Mouse (Mus musculus): Measurements from ENCODE around the gene Camk1d. TPM values are rescaled to one million over a fixed set of nuclear protein-coding genes. Genes with fewer than 3 reads are reported as not detected.

Gene Camk1d
- total RNA-seq, 2 experiments from 2014 or later, result 97.7 to 107 TPM

DNA sequence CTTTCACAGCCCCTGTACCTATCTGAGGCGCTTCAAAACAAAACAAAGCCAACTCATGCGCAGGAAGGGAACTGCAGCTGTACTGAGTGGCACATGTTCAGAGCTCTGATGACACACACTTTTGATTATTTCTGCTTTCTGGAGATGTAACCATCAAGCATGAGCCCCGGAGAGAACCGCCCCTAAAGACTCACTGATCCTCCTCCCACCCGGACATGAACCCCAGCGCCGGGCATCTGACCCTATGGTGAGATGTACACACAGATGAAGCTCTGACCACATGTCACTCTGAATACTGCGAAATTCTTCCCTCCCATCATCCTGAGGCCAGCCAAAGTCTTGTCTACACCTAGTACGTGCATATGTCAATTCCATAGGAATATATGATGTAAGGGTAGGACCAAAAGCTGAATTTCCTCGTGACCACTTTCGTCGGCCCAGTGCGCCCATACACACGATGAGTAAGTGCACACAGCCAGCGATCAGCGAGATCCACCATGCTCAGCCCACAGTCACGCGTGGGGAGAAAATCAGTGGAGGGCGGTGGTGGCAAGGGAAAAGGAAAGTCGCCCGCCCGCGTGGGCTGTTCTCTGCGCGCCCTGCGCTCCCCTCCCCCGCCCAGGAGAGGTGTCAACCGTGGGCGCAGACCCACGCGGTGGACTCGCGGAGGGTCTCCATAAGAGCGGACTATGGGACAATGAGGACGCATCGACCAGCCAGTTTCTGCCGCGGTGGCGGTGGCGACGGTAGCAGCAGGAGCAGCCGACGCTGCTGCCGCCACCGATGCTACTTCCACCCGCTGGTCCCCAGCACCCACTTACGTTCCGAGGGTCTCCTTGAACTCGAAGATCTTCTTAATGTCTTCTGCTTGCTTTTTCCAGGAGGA, 747 bp downstream of the Camk1d start:
- intact Hi-C loops (cut with DNase I), result loop anchor here (2.0 to 10.0 kb wide), 2 partner anchors 57 to 259 kb away; no protein-coding TSS in a partner anchor
- peak; percentile 56 to 57 for DNase-seq (ENCODE audit: low spot score in 2 of 2)

DNA sequence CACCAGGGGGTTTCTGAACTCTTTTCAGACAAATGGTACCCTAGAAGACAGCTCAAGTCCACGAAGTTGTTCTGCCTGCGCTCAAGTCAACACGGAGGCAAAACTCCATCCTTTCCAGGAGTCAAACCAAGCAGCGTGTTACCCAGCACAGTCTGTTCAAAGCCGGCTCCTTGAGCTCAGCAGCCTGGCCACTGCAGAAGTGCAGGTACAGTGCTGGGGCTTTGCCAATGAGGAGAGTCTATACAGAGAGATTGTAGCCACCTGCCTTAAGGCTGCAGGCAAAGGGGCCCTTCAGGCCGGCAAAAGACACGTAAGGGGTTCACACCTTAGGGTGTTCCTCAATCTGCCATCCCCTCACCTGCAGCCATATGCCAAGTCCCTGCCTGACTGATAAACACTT, 2.1 kb downstream of the Camk1d start:
- intact Hi-C loops (cut with DNase I), result loop anchor here (10.0 kb wide), 1 partner anchor 257 kb away; no protein-coding TSS in a partner anchor
- DNase-seq (ENCODE audit: low spot score in 2 of 2), result no peak

DNA sequence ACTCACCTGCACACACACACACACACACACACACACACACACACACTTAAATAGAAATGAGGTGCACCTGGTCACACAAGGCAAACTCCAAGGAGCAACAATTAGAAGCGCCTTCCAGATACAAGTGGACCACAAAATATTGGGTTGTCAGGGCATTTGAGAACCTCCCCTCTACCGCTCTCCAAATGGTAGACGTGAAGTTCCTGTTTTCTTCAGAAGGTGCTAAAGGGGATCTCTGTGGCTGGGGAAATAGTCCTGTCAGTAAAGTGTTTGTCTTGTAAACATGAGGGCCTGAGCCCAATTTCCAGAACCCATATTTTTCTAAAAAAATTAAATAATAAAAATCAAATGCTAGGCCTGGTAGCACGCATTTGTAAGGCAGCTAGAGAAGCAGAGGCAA, 4.4 kb downstream of the Camk1d start:
- intact Hi-C loops (cut with DNase I), result loop anchor here (10.0 kb wide), 1 partner anchor 255 kb away; no protein-coding TSS in a partner anchor
- no peak for DNase-seq (ENCODE audit: low spot score in 2 of 2)

DNA sequence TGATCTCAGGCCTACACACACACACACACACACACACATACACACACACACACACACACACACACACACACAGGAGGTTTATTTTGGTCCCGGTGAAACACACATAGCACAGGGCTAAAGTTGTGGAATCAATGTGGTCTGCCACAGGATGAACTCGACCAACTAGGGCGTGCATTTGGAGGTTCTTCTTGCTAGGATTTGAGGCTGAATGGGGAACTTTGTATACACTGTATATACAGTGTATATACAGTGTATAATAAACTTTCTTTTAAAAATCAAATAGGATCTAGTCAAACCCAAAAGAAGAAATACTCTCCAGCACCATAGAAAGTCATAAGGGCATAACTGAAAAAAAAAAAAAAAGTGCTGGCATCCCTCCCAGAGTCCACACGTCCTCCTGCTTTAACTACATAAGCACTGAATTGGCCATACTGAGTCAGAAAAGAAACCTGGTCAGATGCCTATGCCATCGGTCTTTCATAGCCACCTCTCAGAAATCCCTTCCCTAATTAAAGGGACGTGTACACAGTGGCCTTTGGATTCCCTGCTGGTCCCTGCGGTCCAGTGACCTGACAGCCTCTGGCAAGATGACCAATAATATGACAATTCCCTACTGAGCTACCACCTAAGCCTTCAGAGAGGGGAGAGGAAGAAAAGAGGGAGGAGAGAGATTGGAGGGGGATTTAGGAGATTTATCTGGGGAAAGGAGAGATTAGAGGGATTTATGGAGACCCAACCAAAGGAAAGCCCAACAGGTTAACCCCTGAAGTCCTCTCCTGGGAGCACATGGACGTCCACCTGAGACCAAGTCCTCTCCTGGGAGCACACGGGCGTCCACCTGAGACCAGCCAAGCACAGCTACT, 6.2 kb downstream of the Camk1d start:
- intact Hi-C loops (cut with DNase I), result no loop called here
- DNase-seq (ENCODE audit: low spot score in 2 of 2), result no peak

DNA sequence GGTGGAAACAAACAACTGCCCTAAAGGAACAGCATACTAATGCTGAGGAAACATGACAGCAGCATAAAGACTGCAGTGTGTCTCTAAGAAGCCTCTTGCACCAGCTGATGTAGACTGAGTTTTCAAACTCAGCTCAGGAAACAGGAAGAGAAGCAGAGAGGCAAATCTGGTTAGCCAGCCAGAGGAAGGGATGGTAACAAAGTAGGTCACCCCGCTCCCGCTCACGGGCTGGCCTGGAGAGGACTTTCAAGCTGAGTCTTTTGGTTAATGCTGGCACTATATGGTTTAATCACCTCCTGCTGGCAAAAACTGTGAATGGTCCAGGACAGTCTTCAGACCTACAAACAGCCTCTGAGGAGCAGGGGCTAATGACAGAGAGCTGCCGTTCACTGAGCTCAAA, 7.7 kb downstream of the Camk1d start:
- no peak for DNase-seq (ENCODE audit: low spot score in 2 of 2)
- intact Hi-C loops (cut with DNase I), result no loop called here

DNA sequence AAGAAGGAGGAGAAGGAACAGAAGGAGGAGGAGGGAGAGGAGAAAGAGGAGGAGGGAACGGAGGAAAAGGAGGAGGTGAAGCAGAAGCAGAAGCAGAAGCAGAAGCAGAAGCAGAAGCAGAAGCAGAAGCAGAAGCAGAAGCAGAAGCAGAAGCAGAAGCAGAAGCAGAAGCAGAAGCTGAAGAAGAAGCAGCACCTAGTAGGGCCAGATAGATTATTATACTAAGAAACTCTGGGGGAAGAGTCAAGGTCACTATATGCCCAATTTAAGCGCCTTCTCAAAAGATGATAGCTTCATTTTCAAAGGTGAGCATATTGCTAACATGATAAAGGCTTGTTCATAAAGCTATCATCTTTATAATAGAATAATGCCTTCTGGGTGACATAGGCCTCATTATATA, 11.9 kb downstream of the Camk1d start:
- intact Hi-C loops (cut with DNase I), result no loop called here
- no peak for DNase-seq (ENCODE audit: low spot score in 2 of 2)

DNA sequence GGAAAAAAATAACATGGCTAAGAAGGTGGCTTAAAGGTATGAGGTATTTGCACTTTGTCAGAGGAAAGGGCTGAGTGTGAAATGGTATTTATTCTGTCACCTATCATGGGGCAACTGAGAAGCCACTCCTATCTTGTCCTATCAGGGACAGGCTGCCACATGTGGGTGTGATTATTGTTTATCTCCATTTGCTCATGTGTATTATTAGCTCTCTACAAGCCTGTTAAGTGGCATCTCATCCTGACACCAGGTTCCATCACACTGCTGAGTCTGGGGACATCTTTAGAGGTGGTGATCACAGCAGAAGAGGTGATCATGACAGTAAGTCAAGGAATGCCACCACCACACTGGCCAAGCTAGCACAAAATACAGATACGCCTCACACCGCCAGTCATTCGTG, 13.4 kb downstream of the Camk1d start:
- DNase-seq (ENCODE audit: low spot score in 2 of 2), result no peak
- intact Hi-C loops (cut with DNase I), result no loop called here

DNA sequence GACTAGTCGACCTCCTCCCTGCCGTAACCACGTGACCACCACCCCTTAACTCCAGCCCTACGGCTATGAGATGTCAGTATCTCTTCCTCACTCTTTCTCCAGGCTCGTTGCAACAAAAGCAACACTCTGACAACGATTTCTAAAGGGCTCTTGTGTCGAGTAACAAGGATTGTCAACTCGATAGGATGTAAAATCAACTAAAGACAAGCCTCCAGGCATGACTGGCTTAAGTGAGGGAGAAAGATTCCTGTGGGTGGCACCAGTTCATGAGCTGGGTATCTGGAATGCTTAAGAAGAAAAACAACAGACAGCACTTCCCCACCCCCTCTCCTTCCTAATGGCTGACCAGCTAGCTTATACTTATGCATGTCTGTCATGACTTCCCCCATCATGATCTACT, 15.9 kb downstream of the Camk1d start:
- intact Hi-C loops (cut with DNase I), result no loop called here

DNA sequence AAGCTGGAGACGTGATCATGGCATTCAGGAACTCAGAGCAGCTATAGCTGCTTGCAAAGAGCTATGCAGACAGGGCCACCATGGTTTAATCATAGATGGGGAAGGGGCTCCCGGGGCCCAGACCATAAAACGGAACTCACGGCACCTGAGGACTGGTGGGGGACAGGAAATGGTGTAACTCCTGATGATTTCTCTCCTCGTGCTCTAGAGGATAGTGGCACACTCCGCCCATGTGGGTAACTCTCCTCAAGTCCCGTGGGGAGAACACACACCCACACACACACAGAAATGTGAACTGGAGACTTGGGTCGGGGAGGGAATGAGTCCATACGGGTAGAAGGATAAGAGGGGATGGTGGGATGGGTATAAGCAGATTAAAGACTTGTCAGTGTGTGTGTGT, 20.2 kb downstream of the Camk1d start:
- intact Hi-C loops (cut with DNase I), result no loop called here
- no peak for DNase-seq (ENCODE audit: low spot score in 2 of 2)

More for the DNA sequence above, 15.9 kb downstream of the Camk1d start:
- DNase-seq (ENCODE audit: low spot score in 2 of 2), result no peak

DNA sequence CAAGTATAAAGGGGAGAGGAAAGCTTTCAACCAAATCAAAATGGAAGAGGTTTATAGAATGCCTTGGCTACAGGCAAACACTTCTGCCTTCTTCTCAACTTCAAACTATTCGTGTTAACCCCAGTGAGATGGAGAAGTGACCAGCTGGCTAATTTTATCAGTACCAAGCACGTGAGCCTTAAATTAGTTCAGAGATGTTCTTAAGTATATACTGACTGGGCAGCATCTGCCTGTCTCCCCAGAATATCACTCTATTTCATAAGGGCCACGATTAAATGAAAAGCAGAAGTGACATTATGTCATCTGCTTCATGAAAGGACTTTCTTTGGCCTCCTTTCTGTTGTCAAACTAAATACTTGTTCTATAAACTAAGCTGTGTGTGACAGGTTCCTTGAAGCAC, 22.6 kb downstream of the Camk1d start:
- intact Hi-C loops (cut with DNase I), result no loop called here
- DNase-seq (ENCODE audit: low spot score in 2 of 2), result no peak

DNA sequence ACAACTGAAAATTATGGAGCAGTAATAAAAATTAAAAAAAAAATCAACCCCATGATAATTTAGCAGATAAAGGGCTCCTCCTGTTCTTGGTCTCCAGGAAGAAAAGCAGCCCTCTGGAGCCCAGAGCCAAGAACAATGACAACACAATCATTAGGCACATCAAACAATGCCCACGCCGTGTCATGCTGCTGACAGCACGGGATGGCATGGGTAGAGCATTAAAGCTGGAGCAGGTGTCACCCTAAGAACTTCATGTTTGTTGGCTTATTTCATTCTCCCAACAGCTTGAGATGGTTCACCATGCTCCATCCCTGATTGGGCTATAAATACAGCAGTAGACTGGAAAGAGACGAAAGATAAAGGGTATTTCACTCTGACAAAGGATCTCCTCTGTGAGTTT, 30.9 kb downstream of the Camk1d start:
- intact Hi-C loops (cut with DNase I), result no loop called here
- no peak for DNase-seq (ENCODE audit: low spot score in 2 of 2)

DNA sequence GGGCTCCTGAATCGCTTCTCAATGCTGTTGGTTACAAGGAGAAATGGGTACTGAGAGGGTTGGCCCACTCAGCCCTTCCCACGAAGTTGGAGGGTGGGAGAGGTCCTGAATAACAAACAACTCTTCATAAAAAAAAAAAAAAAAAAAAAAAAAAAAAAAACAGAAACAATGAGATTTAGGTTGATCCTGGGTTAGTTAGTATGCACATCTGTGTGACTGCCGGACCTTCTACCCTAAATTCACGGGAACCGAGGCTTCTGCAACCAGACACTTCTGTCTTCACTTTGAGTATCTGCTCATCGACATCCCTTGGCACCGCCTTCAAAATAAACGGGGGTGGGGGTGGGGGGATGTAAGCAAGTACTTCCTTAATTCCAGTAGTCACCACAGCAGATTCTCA, 32.4 kb downstream of the Camk1d start:
- DNase-seq (ENCODE audit: low spot score in 2 of 2), result no peak
- intact Hi-C loops (cut with DNase I), result no loop called here

DNA sequence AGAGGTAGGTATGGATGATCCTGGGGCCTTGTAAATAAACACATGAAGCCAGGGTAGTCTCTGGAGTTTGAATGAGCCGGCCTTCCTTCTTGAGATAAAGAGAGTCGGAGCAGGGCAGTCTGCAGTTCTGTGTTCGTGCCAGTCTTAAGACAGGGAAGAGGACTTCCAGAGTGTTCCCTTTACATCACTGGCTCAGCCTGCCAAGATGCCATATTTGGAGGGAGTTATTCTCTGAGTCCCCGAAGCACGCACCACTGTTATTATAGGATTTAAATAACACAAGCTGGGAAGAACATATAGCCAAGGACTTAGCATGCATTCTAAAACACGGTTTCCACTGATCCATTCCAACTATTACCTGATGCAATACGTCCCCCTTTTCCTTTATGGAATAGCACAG, 33.0 kb downstream of the Camk1d start:
- peak; percentile 34 to 60 for DNase-seq (ENCODE audit: low spot score in 2 of 2)
- intact Hi-C loops (cut with DNase I), result no loop called here

DNA sequence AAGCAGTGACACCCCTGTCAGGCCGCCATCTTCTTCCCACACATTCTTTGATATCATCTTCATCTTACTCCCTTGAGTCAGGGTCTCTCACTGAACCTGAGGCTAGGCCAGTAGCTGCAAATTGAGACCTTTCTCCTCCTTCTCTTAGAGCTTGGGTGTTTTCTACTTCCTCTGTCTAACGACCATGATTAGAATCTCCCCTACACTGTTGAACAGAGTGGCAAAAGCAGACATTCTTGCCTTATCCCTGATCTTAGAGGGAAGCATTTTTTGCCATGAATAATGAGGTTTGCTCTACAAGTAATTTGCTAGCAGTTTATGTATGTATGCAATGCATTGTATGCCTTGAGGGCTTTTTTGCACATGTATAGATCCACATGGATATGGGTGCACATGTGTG, 35.3 kb downstream of the Camk1d start:
- DNase-seq (ENCODE audit: low spot score in 2 of 2), result no peak
- intact Hi-C loops (cut with DNase I), result no loop called here

DNA sequence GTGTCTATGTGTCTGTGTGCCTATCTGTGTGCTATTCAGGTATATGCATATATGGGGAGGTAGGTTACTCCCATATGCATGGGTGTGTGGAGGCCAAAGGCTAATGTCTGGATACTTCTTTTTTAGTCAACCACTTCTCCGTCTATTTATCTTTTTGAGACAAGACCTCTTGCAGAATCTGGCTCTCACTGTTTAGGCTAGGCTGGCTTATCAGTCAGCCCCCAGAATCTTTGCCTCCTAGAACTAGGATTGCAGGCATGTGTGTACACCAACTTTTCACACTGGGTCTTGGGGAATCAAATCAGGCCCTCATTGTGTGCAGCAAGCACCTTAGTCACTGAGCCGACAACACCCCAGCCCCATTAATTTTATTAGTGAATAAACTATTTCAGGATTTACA, 36.8 kb downstream of the Camk1d start:
- DNase-seq (ENCODE audit: low spot score in 2 of 2), result no peak

DNA sequence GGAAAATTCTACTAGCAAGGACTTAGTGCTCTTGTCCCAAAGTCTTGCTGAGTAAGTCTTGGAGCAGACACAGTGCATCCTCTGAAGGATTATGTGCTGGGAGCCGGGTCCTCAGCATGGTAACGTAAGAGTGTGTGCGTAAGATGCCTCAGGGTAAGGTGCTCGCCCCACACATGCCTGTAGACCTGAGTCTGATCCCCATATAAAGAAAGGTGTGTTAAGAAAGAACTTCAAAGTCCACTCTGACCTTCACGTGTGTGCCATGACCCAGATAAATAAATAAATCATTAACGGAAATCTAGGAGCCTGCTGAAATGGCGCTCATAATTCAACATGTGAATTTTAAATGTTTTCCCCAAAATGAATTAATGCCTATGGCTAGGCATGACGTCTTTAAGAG, 37.5 kb downstream of the Camk1d start:
- intact Hi-C loops (cut with DNase I), result no loop called here

More for the DNA sequence above, 36.8 kb downstream of the Camk1d start:
- intact Hi-C loops (cut with DNase I), result no loop called here

DNA sequence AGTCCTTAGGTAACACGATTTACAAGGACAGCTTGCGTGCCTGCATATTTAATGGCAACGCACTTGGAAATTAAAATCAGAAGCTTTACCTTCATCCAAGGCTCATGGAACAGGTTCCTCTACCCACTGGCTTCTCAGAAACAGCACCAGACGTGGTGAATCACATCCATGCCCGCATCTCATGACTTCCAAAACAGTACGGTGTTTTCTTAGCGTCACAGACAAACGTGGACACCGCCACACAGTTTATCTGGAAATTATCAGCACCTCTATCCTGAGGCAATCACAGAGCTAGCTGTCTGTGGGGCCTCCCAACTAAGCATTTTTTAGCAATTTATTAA, 38.2 kb downstream of the Camk1d start:
- no peak for DNase-seq (ENCODE audit: low spot score in 2 of 2)
- intact Hi-C loops (cut with DNase I), result no loop called here

More for the DNA sequence above, 37.5 kb downstream of the Camk1d start:
- DNase-seq (ENCODE audit: low spot score in 2 of 2), result no peak

DNA sequence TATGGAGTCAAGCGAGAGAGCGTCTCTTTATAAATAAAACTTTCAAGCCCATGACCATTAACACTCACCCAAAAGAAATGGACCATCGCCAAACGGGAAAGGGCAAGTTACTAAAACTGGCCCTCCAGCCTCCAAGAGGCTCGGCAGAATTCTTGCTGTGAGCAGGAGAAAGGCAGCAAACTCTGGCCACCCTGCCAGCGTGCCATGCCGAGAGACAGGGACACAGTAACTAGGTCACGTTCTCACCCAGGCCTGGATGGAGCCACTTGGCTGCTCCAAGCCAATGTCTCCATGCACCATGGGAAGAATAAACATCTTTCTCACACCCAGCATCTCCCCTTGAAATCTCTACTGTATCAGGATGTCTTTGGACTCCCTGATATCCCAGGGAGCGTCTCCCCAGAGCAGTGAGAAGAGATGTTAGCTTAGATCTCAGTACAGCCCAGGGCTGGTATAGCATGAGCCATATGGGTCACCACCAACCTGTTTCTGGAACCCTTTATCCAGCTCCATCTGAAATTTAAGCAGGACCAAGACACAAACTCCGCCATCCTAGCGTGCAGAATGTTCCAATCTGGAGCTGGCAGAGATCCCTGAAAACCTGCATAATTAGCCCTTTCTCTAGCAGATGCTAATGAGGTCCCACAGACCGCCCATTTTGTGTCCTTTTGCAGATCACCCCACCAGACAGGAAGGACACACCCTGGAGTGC, 38.7 kb downstream of the Camk1d start:
- peak; percentile 70 to 82 for DNase-seq (ENCODE audit: low spot score in 2 of 2)
- intact Hi-C loops (cut with DNase I), result no loop called here

DNA sequence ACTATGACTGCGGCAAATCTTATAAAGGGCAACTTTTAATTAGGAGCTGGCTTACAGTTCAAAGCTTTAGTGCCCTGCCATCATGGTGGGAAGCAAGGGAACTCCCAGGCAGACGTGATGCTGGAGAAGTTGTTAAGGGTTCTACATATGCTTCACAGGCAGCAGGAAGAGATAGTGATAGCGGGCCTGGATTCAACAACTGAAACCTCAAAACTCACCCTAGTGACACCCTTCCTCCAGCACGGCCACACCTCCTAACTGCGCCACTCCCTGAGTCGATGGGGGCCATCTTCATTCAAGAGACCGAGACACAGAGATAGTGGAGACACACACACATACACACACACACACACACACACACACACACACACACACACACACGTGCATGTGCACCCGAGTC, 39.8 kb downstream of the Camk1d start:
- intact Hi-C loops (cut with DNase I), result no loop called here
- no peak for DNase-seq (ENCODE audit: low spot score in 2 of 2)

DNA sequence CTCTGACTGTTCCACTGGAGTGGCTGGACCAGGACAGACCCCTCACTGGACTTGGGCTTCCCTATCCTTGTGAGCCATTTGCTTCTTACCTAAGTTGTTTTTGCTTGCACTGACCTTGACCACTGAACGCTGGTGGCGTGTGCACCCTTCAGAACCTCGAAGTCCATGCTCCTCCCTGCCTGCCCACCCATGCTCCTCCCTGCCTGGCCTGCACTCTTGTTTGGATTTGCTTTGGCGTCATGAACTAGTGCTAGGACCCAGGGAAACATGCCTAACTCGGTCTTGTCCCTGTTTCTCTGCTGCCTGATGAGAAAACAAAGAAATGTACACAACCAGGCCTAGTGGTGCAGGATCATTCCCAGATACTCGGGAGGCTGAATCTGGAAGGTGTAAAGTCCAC, 40.5 kb downstream of the Camk1d start:
- intact Hi-C loops (cut with DNase I), result no loop called here
- no peak for DNase-seq (ENCODE audit: low spot score in 2 of 2)

Data from left cerebral cortex, postnatal 14 days (tissue).